Mouse (Mus musculus) cortical plate, adult 2 months (tissue): ENCODE measurements around the gene Il1f5. TPM values are rescaled to one million over a fixed set of nuclear protein-coding genes. Genes with fewer than 3 reads are reported as not detected.

Experiments used
- H3K27ac ChIP-seq: fragments of 200-500 bp; 2 replicates; pipeline ENCODE4 v1.5.1; 2012; ENCODE audit warnings: low read length, control low read depth, inconsistent platforms; ENCODE audit not compliant: insufficient read depth
- H3K4me1 ChIP-seq: fragments of 200-500 bp; 2 replicates; pipeline ENCODE4 v1.6.1; 2011; ENCODE audit warnings: low read length; ENCODE audit not compliant: control insufficient read depth, insufficient read depth
- H3K4me3 ChIP-seq: fragments of 200-500 bp; 2 replicates; pipeline ENCODE4 v1.5.1; 2011; ENCODE audit warnings: mild to moderate bottlenecking, low read length, control low read depth; ENCODE audit not compliant: insufficient read depth
- CTCF ChIP-seq: fragments of 200-500 bp; IDR thresholded peaks from 2 replicates; pipeline ENCODE4 v1.5.1; 2011; ENCODE audit warnings: mild to moderate bottlenecking, control low read depth, low read length; ENCODE audit not compliant: insufficient read depth; ENCODE audit errors: extremely low read depth
- POLR2A ChIP-seq: fragments of 200-500 bp; IDR thresholded peaks from 2 replicates; pipeline ENCODE4 v1.6.1; 2011; ENCODE audit warnings: mild to moderate bottlenecking, low read length, control low read depth; ENCODE audit not compliant: insufficient read depth; ENCODE audit errors: extremely low read depth
- polyA plus RNA-seq: library from polyadenylated mRNA; depleted of rRNA; stranded (reverse); fragments of >200 nt; gene quantifications from 2 replicates; pipeline ENCODE4 v1.2.3, GENCODE M21; 2012; rRNA removed

The Il1f5 gene
- 0.40 and 0.85 TPM in 2 replicates for polyA plus RNA-seq

- Histone ChIP-seq H3K4me3 (no peak within 1 kb of the TSS), H3K27ac (no peak within 1 kb of the TSS), H3K4me1 (no peaks in the 10 kb centered on the region)
- TF ChIP-seq POLR2A, result no peak
- no peak for TF ChIP-seq CTCF
Observed at GRCm38 (mm10) chr2:24276654-24277053, at the start of gene Il1f5. Gene Il1f5 (plus strand): TSS chr2:24276954.

DNA sequence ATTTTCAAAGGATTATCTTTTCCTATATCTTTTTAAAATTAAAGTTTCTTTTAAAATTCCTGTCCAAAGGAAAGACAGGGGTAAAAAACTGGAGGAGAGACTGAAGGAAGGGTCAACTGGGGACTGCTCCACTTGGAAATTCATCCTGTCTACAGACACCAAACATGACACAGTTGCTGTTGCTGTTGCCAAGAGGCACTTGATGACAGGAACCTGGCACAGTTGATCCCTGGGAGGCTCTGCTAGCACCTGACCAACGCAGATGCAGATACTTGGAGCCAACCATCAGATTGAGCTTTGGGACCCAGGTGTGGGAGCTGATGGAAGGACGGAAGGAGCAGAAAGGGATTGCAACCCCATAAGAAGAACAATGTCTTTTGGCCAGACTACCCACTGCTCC lies 49.6 kb upstream of the Il1f5 start:
- no peaks in the 10 kb centered on the region for H3K4me1 ChIP-seq
- H3K27ac ChIP-seq, result no peak overlapping the region
- H3K4me3 ChIP-seq, result no peak overlapping the region
- TF ChIP-seq CTCF (no peak), POLR2A (no peak)

DNA sequence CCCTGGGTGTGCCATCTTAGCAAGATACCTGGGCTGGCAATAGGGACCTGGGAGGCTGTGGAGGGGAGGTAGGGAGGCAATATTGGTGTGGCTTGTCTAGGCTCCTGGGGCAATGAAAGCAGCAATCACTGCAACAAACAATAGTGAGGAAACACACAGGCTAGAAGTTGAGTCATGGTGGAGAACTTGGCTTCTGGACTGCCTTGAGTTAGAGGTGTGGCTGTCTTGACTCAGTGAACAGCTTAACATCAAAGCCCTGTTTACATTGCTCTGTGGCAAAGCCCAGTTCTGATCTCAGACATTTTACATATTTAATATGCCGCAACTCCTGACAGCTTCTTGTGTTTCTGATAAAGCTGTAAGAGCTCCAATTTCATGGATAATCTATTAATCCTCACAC lies 9.3 kb upstream of the Il1f5 start:
- TF ChIP-seq POLR2A (no peak), CTCF (no peak)
- no peaks in the 10 kb centered on the region for H3K4me1 ChIP-seq

DNA sequence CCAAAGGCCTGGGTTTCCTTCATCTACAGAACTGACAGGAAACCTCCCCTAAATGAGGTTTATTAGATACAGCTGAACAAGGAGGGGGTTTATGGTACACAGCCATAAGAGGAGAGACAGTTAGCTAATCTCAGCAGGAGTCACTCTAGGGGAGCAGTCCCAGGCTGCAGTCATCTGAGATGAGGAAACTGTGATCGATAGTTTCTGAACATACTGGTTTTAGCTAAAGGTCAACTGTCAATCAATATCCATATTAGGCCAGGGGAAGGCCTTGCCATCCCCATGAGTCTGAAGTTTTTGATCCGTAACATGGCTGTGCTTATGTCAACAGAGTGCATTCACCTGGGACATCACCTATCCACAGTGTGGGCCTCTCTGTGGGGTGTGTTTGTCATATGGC lies 3.1 kb upstream of the Il1f5 start:
- TF ChIP-seq POLR2A (no peak), CTCF (no peak)
- no peaks in the 10 kb centered on the region for H3K4me1 ChIP-seq
- H3K27ac ChIP-seq, result no peak overlapping the region
- H3K4me3 ChIP-seq, result no peak overlapping the region

More for the DNA sequence above, 9.3 kb upstream of the Il1f5 start:
- H3K27ac ChIP-seq, result no peak overlapping the region
- no peak overlapping the region for H3K4me3 ChIP-seq

DNA sequence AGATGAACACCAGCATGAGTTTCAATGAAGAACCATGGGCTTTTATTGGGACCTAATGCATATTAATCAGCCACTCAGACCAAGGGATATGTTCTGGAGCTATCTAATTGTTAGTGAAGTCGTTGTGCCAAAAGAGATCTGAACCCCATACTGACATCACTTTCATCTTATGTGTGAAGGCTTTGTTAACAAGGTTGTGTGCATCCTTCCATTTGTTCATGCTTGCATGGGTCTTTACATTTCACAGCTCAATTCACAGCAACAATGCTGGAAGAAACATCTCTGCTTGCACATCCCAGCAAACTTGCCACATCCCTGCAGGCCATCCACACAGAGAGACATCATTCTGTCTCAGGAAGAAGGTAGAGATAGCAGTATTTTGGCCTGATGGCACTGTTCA lies 1.6 kb upstream of the Il1f5 start:
- TF ChIP-seq POLR2A, result no peak
- TF ChIP-seq CTCF, result no peak
- Histone ChIP-seq H3K4me3 (no peak overlapping the region), H3K4me1 (no peaks in the 10 kb centered on the region), H3K27ac (no peak overlapping the region)

DNA sequence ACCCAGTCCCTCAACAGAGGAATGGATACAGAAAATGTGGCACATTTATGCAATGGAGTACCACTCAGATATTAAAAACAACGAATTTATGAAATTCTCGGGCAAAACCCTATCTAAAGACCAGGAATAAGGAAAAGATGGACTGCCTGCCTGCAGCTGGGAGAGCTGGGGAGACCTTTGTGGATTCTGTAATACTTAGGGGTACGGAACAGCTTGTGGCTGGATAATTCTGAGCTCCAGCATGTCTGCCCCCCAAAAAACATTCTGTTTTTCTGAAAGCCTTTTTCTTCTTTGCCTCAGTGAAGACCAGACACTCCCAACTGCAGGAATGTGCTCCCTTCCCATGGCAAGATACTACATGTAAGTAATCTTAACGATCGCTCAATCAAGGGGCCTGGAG lies 14.1 kb downstream of the Il1f5 start, which contains the start of gene Il1f10:
Gene Il1f10 (plus strand): TSS at position 301 of the 400 bp plus-strand sequence.
- Histone ChIP-seq H3K4me3 (no peak within 1 kb of the TSS), H3K27ac (no peak within 1 kb of the TSS), H3K4me1 (no peaks in the 10 kb centered on the region)
- TF ChIP-seq CTCF (no peak), POLR2A (no peak)

- Histone ChIP-seq H3K4me3 (no peak overlapping the region), H3K27ac (no peak overlapping the region), H3K4me1 (no peaks in the 10 kb centered on the region; the same call in 1 of the 2 replicates)
- TF ChIP-seq POLR2A, result no peak
Observed at GRCm38 (mm10) chr2:24294616-24295015, 17.9 kb downstream of the Il1f5 start.

DNA sequence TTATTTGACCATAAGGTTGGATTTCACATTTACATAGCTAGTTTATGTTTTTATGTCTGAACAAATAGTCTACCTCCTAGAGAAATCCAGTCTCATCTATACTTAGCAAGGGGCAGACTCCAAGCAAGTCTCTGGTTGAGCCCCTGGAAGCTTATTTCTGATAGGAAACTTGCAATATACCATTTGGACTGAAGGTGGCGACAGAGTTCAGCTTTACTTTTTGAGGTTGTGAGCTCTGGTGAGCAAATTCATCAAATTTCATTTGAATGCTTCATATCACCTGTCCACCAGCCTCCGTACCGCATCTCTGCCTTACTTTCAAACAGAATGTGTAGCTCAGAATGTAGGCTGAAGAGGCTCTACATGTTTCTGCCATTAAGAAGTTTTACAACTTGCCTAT lies 20.1 kb downstream of the Il1f5 start:
- Histone ChIP-seq H3K4me3 (no peak overlapping the region), H3K4me1 (no peaks in the 10 kb centered on the region; the same call in 1 of the 2 replicates), H3K27ac (no peak overlapping the region)
- no peak for TF ChIP-seq POLR2A
- TF ChIP-seq CTCF, result peak; percentile 48

GRCm38 (mm10) chr2:24311302-24312001 lies 34.7 kb downstream of the Il1f5 start:
- H3K4me3 ChIP-seq, result no peak overlapping the region
- no peaks in the 10 kb centered on the region for H3K4me1 ChIP-seq
- TF ChIP-seq CTCF, result no peak
- TF ChIP-seq POLR2A, result no peak
- H3K27ac ChIP-seq, result no peak overlapping the region

DNA sequence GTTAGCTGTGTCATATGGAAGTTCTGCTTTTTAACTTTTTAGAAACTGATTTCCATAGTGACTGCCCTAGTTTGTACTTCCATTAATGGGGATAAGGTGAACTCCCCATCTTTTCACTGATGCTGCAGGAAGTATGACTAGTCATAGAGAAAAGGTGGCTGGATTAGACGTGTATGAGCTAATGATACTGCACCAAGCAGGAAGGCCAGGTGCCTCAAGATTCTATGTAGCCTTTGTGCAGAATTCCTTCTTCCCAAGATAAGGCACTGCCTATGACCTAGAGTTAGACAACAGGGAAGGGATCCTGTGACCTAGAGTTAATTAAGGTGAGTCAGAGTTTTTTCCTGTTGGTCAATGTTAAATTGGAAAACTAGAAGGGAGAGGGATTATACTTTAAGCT lies 40.2 kb downstream of the Il1f5 start:
- no peak for TF ChIP-seq POLR2A
- no peak for TF ChIP-seq CTCF
- Histone ChIP-seq H3K27ac (no peak overlapping the region), H3K4me3 (no peak overlapping the region), H3K4me1 (no peaks in the 10 kb centered on the region)
